Mouse (Mus musculus) liver, embryonic 16.5 days (tissue): ENCODE results near the gene Smyd1. TPM values are rescaled to one million over a fixed set of nuclear protein-coding genes. Genes with fewer than 3 reads are reported as not detected.

Source experiments
- ATAC-seq: fragments of 200-750 bp; cut with Nextera tagmentation; 2 replicates; pipeline ENCODE4 v1.8.0; 2017; ENCODE audit warnings: low read depth, mild to moderate bottlenecking, moderate number of reproducible peaks, moderate library complexity
- H3K27ac ChIP-seq: fragments of 300-500 bp; sonication (generic); 2 replicates; pipeline ENCODE4 v1.5.1; 2014; ENCODE audit warnings: mild to moderate bottlenecking, low read length
- H3K27me3 ChIP-seq: fragments of 300-500 bp; sonication (generic); 2 replicates; pipeline ENCODE4 v1.6.1; 2014; ENCODE audit warnings: low read depth, low read length, mixed read lengths; ENCODE audit not compliant: control insufficient read depth, insufficient read depth
- H3K36me3 ChIP-seq: fragments of 300-500 bp; sonication (generic); 2 replicates; pipeline ENCODE4 v1.6.1; 2014; ENCODE audit warnings: mild to moderate bottlenecking; ENCODE audit not compliant: control insufficient read depth, insufficient read depth
- H3K4me1 ChIP-seq: fragments of 300-500 bp; sonication (generic); 2 replicates; pipeline ENCODE4 v1.6.1; 2014; ENCODE audit warnings: low read depth, low read length, mixed read lengths; ENCODE audit not compliant: control insufficient read depth
- H3K4me2 ChIP-seq: fragments of 300-500 bp; sonication (generic); 2 replicates; pipeline ENCODE4 v1.6.1; 2014; ENCODE audit warnings: low read depth, low read length, mixed read lengths
- H3K4me3 ChIP-seq: fragments of 300-500 bp; sonication (generic); 2 replicates; pipeline ENCODE4 v1.5.1; 2014; ENCODE audit warnings: low read depth, mild to moderate bottlenecking, low read length
- H3K9ac ChIP-seq: fragments of 300-500 bp; sonication (generic); 2 replicates; pipeline ENCODE4 v1.6.1; 2014; ENCODE audit warnings: low read depth, low read length
- H3K9me3 ChIP-seq: fragments of 300-500 bp; sonication (generic); replicated peaks from 2 replicates; pipeline ENCODE4 v1.6.1; 2016; ENCODE audit warnings: low read length; ENCODE audit not compliant: control insufficient read depth
- WGBS: fragments of 180-500 bp; shearing (Covaris S2); extraction: QIAGEN DNeasy Blood & Tissue Kit; methylation state at CpG from one replicate; pipeline ENCODE4 v1.1.7; 2014; ENCODE audit not compliant: insufficient replicate concordance; 5-methylcytosine and 5-hydroxymethylcytosine counted together
- polyA plus RNA-seq: library from polyadenylated mRNA; unstranded; fragments of >200 nt; fragmentation: Nextera tagmentation; extraction: Ambion mirVana; gene quantifications from 2 replicates; pipeline ENCODE4 v1.2.1, GENCODE M21; 2015

The Smyd1 gene
- polyA plus RNA-seq, 1 experiment from 2014 or later = 0.64 TPM

DNA sequence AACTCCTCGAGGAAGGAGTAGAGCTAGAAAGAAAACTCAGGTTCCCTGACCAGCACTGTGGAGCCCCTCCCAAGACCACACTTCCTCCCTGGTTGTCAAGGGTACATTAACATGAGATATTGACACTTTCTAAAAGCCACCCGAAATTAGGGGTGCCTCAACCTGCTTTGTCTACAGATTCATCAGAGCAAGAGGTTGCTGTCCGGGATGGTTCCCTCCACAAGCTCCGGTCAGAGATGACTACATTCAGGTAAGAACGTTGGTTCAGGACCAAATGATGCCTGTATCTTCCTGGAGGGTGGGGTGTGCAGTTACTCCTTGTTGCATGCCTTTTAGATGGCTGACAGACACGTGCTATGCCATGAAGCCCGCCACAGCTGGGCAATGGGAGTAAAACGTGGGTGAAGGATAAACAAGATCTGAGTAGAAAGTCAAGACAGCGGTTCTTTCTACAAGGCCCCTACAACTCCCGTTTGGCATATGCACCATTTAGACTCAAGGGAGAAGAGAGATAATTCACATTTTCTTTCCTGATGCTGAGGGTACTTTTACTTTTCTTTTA lies 30.9 kb upstream of the Smyd1 start:
- Histone ChIP-seq H3K4me1 (no peaks in the 10 kb centered on the region), H3K36me3 (no peaks in the 10 kb centered on the region), H3K4me3 (no peak overlapping the region), H3K27ac (no peak overlapping the region), H3K9me3 (no peaks in the 10 kb centered on the region), H3K9ac (no peak overlapping the region), H3K27me3 (no peaks in the 10 kb centered on the region), H3K4me2 (no peak overlapping the region)
- 58% methylated on average over 10 of the region's 10 CpGs for WGBS
- no peak for ATAC-seq

- Histone ChIP-seq H3K4me1 (no peaks in the 10 kb centered on the region), H3K27me3 (no peaks in the 10 kb centered on the region), H3K4me2 (no peak overlapping the region), H3K9me3 (no peaks in the 10 kb centered on the region), H3K27ac (no peak overlapping the region), H3K4me3 (no peak overlapping the region), H3K36me3 (no peaks in the 10 kb centered on the region), H3K9ac (no peak overlapping the region)
- 73% methylated on average over 6 of the region's 6 CpGs for WGBS
- ATAC-seq = no peak
These were observed 30.2 kb upstream of the Smyd1 start for GRCm38 (mm10) chr6:71352201-71352600.

GRCm38 (mm10) chr6:71351201-71351600 lies 29.2 kb upstream of the Smyd1 start:
- H3K4me1 ChIP-seq = no peaks in the 10 kb centered on the region
- H3K9ac ChIP-seq = no peak overlapping the region
- 71% methylated on average over 3 of the region's 3 CpGs for WGBS
- H3K27ac ChIP-seq = no peak overlapping the region
- no peaks in the 10 kb centered on the region for H3K27me3 ChIP-seq
- no peaks in the 10 kb centered on the region for H3K9me3 ChIP-seq
- H3K4me3 ChIP-seq = no peak overlapping the region
- H3K4me2 ChIP-seq = no peak overlapping the region
- H3K36me3 ChIP-seq = no peaks in the 10 kb centered on the region
- ATAC-seq = no peak

DNA sequence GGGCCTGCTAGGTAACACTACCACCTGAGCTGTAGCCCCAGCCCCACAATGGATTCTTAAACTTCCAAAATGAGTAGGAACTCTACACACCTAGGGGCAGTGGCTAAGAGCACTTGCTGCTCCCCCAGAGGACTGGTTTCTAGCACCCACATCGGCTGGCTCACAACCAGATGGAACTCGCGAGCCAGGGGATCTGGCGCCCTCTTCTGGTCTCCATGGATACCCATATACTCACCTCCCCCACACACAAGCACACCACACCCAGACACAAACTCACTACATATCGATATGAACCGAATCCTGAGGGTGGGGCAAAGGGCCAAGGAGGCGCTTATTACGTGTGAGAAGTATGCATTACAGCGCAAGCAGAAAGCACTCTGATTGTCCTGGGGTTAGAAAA lies 26.0 kb upstream of the Smyd1 start:
- no peaks in the 10 kb centered on the region for H3K9me3 ChIP-seq
- no peak for ATAC-seq
- H3K4me2 ChIP-seq = no peak overlapping the region
- H3K9ac ChIP-seq = no peak overlapping the region
- H3K36me3 ChIP-seq = no peaks in the 10 kb centered on the region
- H3K27me3 ChIP-seq = no peaks in the 10 kb centered on the region
- WGBS = 81% methylated on average over 9 of the region's 9 CpGs
- H3K4me1 ChIP-seq = no peaks in the 10 kb centered on the region
- no peak overlapping the region for H3K27ac ChIP-seq
- H3K4me3 ChIP-seq = no peak overlapping the region

- Histone ChIP-seq H3K9me3 (no peaks in the 10 kb centered on the region), H3K36me3 (no peaks in the 10 kb centered on the region), H3K27ac (no peak overlapping the region), H3K4me1 (no peaks in the 10 kb centered on the region), H3K4me3 (no peak overlapping the region), H3K27me3 (no peaks in the 10 kb centered on the region), H3K4me2 (no peak overlapping the region), H3K9ac (no peak overlapping the region)
- 51% methylated on average over 9 of the region's 9 CpGs for WGBS
- ATAC-seq = no peak
These were observed 19.1 kb upstream of the Smyd1 start for GRCm38 (mm10) chr6:71341179-71341578.

GRCm38 (mm10) chr6:71339351-71339750 lies 17.3 kb upstream of the Smyd1 start:
- 54% methylated on average over 4 of the region's 4 CpGs for WGBS
- Histone ChIP-seq H3K27me3 (no peaks in the 10 kb centered on the region), H3K9me3 (no peaks in the 10 kb centered on the region), H3K36me3 (no peaks in the 10 kb centered on the region), H3K4me3 (no peak overlapping the region), H3K27ac (no peak overlapping the region), H3K4me1 (no peaks in the 10 kb centered on the region), H3K4me2 (no peak overlapping the region), H3K9ac (no peak overlapping the region)
- no peak for ATAC-seq

- Histone ChIP-seq H3K27ac (no peak overlapping the region), H3K4me1 (no peaks in the 10 kb centered on the region), H3K36me3 (no peaks in the 10 kb centered on the region), H3K9ac (no peak overlapping the region), H3K27me3 (no peaks in the 10 kb centered on the region), H3K9me3 (no peaks in the 10 kb centered on the region), H3K4me2 (no peak overlapping the region), H3K4me3 (no peak overlapping the region)
- no peak for ATAC-seq
- WGBS = 61% methylated on average over 3 of the region's 3 CpGs
These were observed 16.9 kb upstream of the Smyd1 start for GRCm38 (mm10) chr6:71338941-71339340.

DNA sequence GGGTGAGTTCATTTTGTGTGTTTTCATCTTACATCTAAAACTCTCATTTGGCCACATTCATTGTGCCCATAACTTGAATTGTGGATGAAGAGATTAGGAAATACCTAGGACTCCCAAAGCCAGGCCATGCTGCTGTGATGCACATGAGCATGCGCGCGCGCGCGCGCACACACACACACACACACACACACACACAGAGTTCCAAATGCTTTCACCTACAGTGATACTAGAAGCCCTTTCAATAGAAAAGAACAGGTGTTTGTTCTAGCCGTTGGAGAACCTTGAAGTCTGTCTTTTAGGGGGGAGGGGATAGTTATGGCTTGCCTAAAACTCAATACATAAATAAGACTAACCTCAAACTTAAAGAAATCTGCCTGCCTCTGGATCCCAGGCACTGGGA lies 15.6 kb upstream of the Smyd1 start:
- no peaks in the 10 kb centered on the region for H3K27me3 ChIP-seq
- no peak overlapping the region for H3K4me3 ChIP-seq
- 86% methylated on average over 8 of the region's 8 CpGs for WGBS
- no peak overlapping the region for H3K4me2 ChIP-seq
- H3K9ac ChIP-seq = no peak overlapping the region
- H3K27ac ChIP-seq = no peak overlapping the region
- H3K36me3 ChIP-seq = no peaks in the 10 kb centered on the region
- H3K4me1 ChIP-seq = no peaks in the 10 kb centered on the region
- ATAC-seq = no peak
- H3K9me3 ChIP-seq = no peaks in the 10 kb centered on the region

DNA sequence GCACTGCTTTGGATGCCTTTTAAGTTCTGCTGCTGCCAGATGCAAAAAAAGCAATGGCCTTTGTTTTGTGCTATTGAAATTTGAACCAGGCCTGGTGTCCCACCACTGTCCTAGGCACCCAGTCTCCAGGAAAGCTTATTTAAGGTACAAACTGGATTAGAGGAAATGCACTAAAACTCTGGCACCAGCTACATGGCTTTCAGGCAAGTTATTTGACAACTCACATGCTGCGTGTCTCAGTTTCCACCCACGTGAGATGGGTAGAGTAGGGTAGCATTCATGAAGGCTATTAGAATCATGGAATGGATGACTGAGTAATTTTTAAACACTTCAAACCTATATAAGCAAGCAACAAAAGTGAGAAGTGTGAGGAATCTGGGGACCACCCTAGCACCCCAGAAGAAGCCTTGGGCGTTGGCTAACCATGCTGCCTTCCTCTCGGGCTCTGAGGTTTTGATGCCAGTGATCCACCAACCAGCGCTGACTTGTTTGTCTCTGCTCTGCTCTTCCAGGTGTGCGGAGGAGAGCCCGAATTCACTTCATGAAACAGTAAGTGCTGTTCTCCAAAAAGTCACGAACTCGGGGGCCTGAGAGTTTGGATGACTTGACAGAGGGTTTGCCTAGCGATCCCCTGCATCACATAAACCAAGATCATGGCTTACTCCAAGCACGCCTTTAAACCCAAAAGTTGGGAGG lies 11.7 kb upstream of the Smyd1 start:
- ATAC-seq = no peak
- no peak overlapping the region for H3K4me3 ChIP-seq
- no peaks in the 10 kb centered on the region for H3K36me3 ChIP-seq
- no peaks in the 10 kb centered on the region for H3K4me1 ChIP-seq
- no peak overlapping the region for H3K27ac ChIP-seq
- no peaks in the 10 kb centered on the region for H3K27me3 ChIP-seq
- WGBS = 65% methylated on average over 11 of the region's 11 CpGs
- no peaks in the 10 kb centered on the region for H3K9me3 ChIP-seq
- no peak overlapping the region for H3K9ac ChIP-seq
- no peak overlapping the region for H3K4me2 ChIP-seq
